Comparison of ENCODE assay signal across 9 mouse cellular contexts in the genomic region with DNA sequence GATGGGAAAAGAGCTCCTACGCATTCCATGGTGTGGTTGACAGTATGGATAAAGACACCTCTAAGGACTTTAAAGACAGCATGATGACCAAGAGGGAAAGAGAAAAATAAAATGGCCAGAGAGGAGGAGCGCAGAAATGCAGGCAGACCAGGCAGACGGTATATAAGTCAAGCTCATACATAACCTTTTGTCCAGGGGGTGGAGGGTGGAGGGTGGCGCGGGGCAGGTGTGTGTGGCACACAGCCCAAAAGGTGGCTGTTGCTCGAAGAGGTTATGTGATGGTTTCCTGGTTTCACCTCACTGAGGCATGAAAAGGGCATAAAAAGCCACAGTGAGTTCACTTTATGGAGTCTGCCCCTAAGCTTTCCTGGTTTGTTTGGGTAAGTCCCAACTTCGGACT. TPM values are rescaled to one million over a fixed set of nuclear protein-coding genes. Genes with fewer than 3 reads are reported as not detected.
DNase-seq lines count a peak whose midpoint lies in the region; ATAC-seq and TF ChIP-seq lines count a peak whose summit lies in the region.
"Had no signal": no experiment of that assay in that cellular context is flagged by ENCODE, and none has a peak within 500 bp of the region (broad histone marks: within the 10 kb centered on the region; RNA-seq: fewer than 3 reads in every experiment).

No protein-coding gene starts in this region.

- ATAC-seq in forebrain, embryonic 14.5 days, result no peak
- ATAC-seq in forebrain, embryonic 11.5 days (replicated peaks; ENCODE audit: low FRiP score), result no peak
- no peak for ATAC-seq in limb, embryonic 12.5 days (ENCODE audit: insufficient number of reproducible peaks, insufficient read depth, low FRiP score, low TSS enrichment, low read depth)
- ATAC-seq in liver, postnatal 0 days, result no peak

- WGBS in forebrain, embryonic 14.5 days, result 92% methylated on average over 7 of the region's 7 CpGs
- 96% methylated on average over 7 of the region's 7 CpGs for WGBS in forebrain, embryonic 11.5 days
- 96% methylated on average over 7 of the region's 7 CpGs for WGBS in limb, embryonic 12.5 days
- WGBS in limb, embryonic 10.5 days, result 93% methylated on average over 7 of the region's 7 CpGs
- 45% methylated on average over 7 of the region's 7 CpGs for WGBS in bone marrow, adult 2 months
- 54% methylated on average over 7 of the region's 7 CpGs for WGBS in liver, postnatal 0 days (ENCODE audit: insufficient replicate concordance)

- no peak overlapping the region for H3K27ac ChIP-seq in forebrain, embryonic 14.5 days (ENCODE audit: low read depth, low read length)
- no peak overlapping the region for H3K27ac ChIP-seq in forebrain, embryonic 11.5 days (ENCODE audit: low read depth, low read length)
- H3K27ac ChIP-seq in limb, embryonic 12.5 days, result no peak overlapping the region
- H3K27ac ChIP-seq in limb, embryonic 10.5 days, result no peak overlapping the region
- peak overlapping the region; percentile 57 for H3K27ac ChIP-seq in bone marrow, adult 2 months (ENCODE audit: control insufficient read depth, insufficient read depth, low read depth, low read length, poor library complexity)
- H3K27ac ChIP-seq in liver, postnatal 0 days (ENCODE audit: low read depth), result peak overlapping the region; percentile 98

- H3K9me3 ChIP-seq in forebrain, embryonic 14.5 days (replicated peaks; ENCODE audit: control insufficient read depth, low read length), result no peaks in the 10 kb centered on the region
- no peaks in the 10 kb centered on the region for H3K9me3 ChIP-seq in forebrain, embryonic 11.5 days (ENCODE audit: control insufficient read depth, low read length)
- no peaks in the 10 kb centered on the region for H3K9me3 ChIP-seq in limb, embryonic 12.5 days
- H3K9me3 ChIP-seq in limb, embryonic 10.5 days (replicated peaks), result no peaks in the 10 kb centered on the region
- no peaks in the 10 kb centered on the region for H3K9me3 ChIP-seq in liver, postnatal 0 days (ENCODE audit: low read length)

- H3K36me3 ChIP-seq in forebrain, embryonic 14.5 days (ENCODE audit: control insufficient read depth, insufficient read depth, low read length), result peaks cover 43% of the 10 kb centered on the region
- H3K36me3 ChIP-seq in forebrain, embryonic 11.5 days (ENCODE audit: control insufficient read depth, insufficient read depth, low read length), result no peaks in the 10 kb centered on the region; the same call in 1 of the 2 replicates
- peaks cover 48% of the 10 kb centered on the region for H3K36me3 ChIP-seq in limb, embryonic 12.5 days
- peaks cover 52% of the 10 kb centered on the region for H3K36me3 ChIP-seq in limb, embryonic 10.5 days
- peaks cover 44% of the 10 kb centered on the region for H3K36me3 ChIP-seq in liver, postnatal 0 days (replicated peaks; ENCODE audit: insufficient read depth, low read length)

- no peaks in the 10 kb centered on the region for H3K27me3 ChIP-seq in forebrain, embryonic 14.5 days (replicated peaks; ENCODE audit: control insufficient read depth, insufficient read depth, low read length)
- H3K27me3 ChIP-seq in forebrain, embryonic 11.5 days (ENCODE audit: control insufficient read depth, insufficient read depth, low read length), result no peaks in the 10 kb centered on the region
- no peaks in the 10 kb centered on the region for H3K27me3 ChIP-seq in limb, embryonic 12.5 days
- H3K27me3 ChIP-seq in limb, embryonic 10.5 days (ENCODE audit: low read depth, poor library complexity, severe bottlenecking), result no peaks in the 10 kb centered on the region
- no peaks in the 10 kb centered on the region for H3K27me3 ChIP-seq in liver, postnatal 0 days (ENCODE audit: insufficient read depth, low read length)

- H3K9ac ChIP-seq in forebrain, embryonic 14.5 days (ENCODE audit: low read length), result no peak overlapping the region
- H3K9ac ChIP-seq in forebrain, embryonic 11.5 days (ENCODE audit: low read length), result no peak overlapping the region
- no peak overlapping the region for H3K9ac ChIP-seq in limb, embryonic 12.5 days (replicated peaks)
- peak overlapping the region; percentile 89 for H3K9ac ChIP-seq in liver, postnatal 0 days (replicated peaks)

- TF ChIP-seq POLR2A in bone marrow, adult 2 months (IDR thresholded peaks at IDR 0.05; ENCODE audit: borderline replicate concordance, control insufficient read depth, low read depth, low read length), result no peak

- H3K4me1 ChIP-seq in forebrain, embryonic 14.5 days (ENCODE audit: control insufficient read depth, insufficient read depth, low read length), result peaks cover 18% of the 10 kb centered on the region; the same call in 1 of the 2 replicates
- no peaks in the 10 kb centered on the region for H3K4me1 ChIP-seq in forebrain, embryonic 11.5 days (replicated peaks; ENCODE audit: control insufficient read depth, insufficient read depth, low read length)
- H3K4me1 ChIP-seq in limb, embryonic 12.5 days (replicated peaks), result peaks cover 22% of the 10 kb centered on the region
- H3K4me1 ChIP-seq in limb, embryonic 10.5 days, result peaks cover 19% of the 10 kb centered on the region
- peaks cover 1% of the 10 kb centered on the region; the same call in 1 of the 2 replicates for H3K4me1 ChIP-seq in bone marrow, adult 2 months (ENCODE audit: control insufficient read depth, insufficient read depth, low read length)
- peaks cover 31% of the 10 kb centered on the region for H3K4me1 ChIP-seq in liver, postnatal 0 days (ENCODE audit: insufficient read depth)

- DNase-seq in forebrain, embryonic 14.5 days (ENCODE audit: low spot score), result no peak
- DNase-seq in forebrain, embryonic 11.5 days (ENCODE audit: low spot score), result no peak
- DNase-seq in limb, embryonic 10.5 days (ENCODE audit: low spot score), result no peak
- no peak for DNase-seq in liver, postnatal 0 days
- DNase-seq in retina, postnatal 1 day, result no peak
- DNase-seq in spleen, postnatal 4 days (ENCODE audit: low spot score in 2 of 2), result no peak
- DNase-seq: cerebellum, postnatal 36 days had no signal

- H3K4me3 ChIP-seq in forebrain, embryonic 14.5 days (ENCODE audit: low read depth, low read length), result no peak overlapping the region
- H3K4me3 ChIP-seq in forebrain, embryonic 11.5 days (ENCODE audit: low read depth, low read length), result no peak overlapping the region
- H3K4me3 ChIP-seq in limb, embryonic 12.5 days (replicated peaks), result no peak overlapping the region
- H3K4me3 ChIP-seq in limb, embryonic 10.5 days, result no peak overlapping the region
- peak overlapping the region; percentile 39 for H3K4me3 ChIP-seq in bone marrow, adult 2 months (replicated peaks; ENCODE audit: control insufficient read depth, low read depth, low read length)
- H3K4me3 ChIP-seq in liver, postnatal 0 days (ENCODE audit: low read depth, low read length), result peak overlapping the region; percentile 87

- no peak for TF ChIP-seq EP300 in liver, postnatal 0 days (IDR thresholded peaks at IDR 0.05; ENCODE audit: low read depth)

- H3K4me2 ChIP-seq in forebrain, embryonic 14.5 days (ENCODE audit: low read length), result peak overlapping the region; percentile 83
- H3K4me2 ChIP-seq in forebrain, embryonic 11.5 days (ENCODE audit: low read depth, low read length, severe bottlenecking), result no peak overlapping the region
- peak overlapping the region; percentile 83; the same call in 1 of the 2 replicates for H3K4me2 ChIP-seq in limb, embryonic 12.5 days
- peak overlapping the region; percentile 86 for H3K4me2 ChIP-seq in liver, postnatal 0 days (ENCODE audit: low read depth, low read length)

- no peak for TF ChIP-seq CTCF in bone marrow, adult 2 months (IDR thresholded peaks at IDR 0.05; ENCODE audit: control insufficient read depth, insufficient read depth, low read length)
- no peak for TF ChIP-seq CTCF in liver, postnatal 0 days (IDR thresholded peaks at IDR 0.05; ENCODE audit: low read depth)

RNA-seq across cellular contexts. Expression of a gene that starts 1.7 kb away (rescaled TPM):
- 21.6 and 26.3 TPM in 2 replicates for polyA plus RNA-seq in forebrain, embryonic 14.5 days (2014; fragmentation: Nextera tagmentation; extraction: Ambion mirVana)
- polyA plus RNA-seq in forebrain, embryonic 11.5 days (2014; fragmentation: Nextera tagmentation; extraction: Ambion mirVana), result 28.7 and 32.6 TPM in 2 replicates
- 46.5 and 51.0 TPM in 2 replicates for polyA plus RNA-seq in limb, embryonic 12.5 days (2016; fragmentation: Nextera tagmentation; extraction: Ambion mirVana)
- 31.8 and 40.6 TPM in 2 replicates for polyA plus RNA-seq in limb, embryonic 10.5 days (2016; fragmentation: Nextera tagmentation; extraction: Ambion mirVana)
- polyA plus RNA-seq in bone marrow, adult 2 months (2011; ENCODE audit: insufficient read depth, insufficient read length, low replicate concordance, missing spikeins), result 194 and 345 TPM in 2 replicates
- 23.4 and 27.5 TPM in 2 replicates for polyA plus RNA-seq in liver, postnatal 0 days (2015; fragmentation: Nextera tagmentation; extraction: Ambion mirVana)

RNA-seq across cellular contexts. Expression of a gene that starts 9.2 kb away (rescaled TPM):
- 29.5 and 31.6 TPM in 2 replicates for polyA plus RNA-seq in forebrain, embryonic 14.5 days (2014; fragmentation: Nextera tagmentation; extraction: Ambion mirVana)
- 33.7 and 35.4 TPM in 2 replicates for polyA plus RNA-seq in forebrain, embryonic 11.5 days (2014; fragmentation: Nextera tagmentation; extraction: Ambion mirVana)
- 36.1 and 36.4 TPM in 2 replicates for polyA plus RNA-seq in limb, embryonic 12.5 days (2016; fragmentation: Nextera tagmentation; extraction: Ambion mirVana)
- polyA plus RNA-seq in limb, embryonic 10.5 days (2016; fragmentation: Nextera tagmentation; extraction: Ambion mirVana), result 37.7 and 39.2 TPM in 2 replicates
- polyA plus RNA-seq in bone marrow, adult 2 months (2011; ENCODE audit: insufficient read depth, insufficient read length, low replicate concordance, missing spikeins), result 25.9 and 32.7 TPM in 2 replicates
- polyA plus RNA-seq in liver, postnatal 0 days (2015; fragmentation: Nextera tagmentation; extraction: Ambion mirVana), result 25.0 and 25.3 TPM in 2 replicates

RNA-seq across cellular contexts. Expression of a gene that starts 18.5 kb away (rescaled TPM):
- 46.8 and 47.3 TPM in 2 replicates for polyA plus RNA-seq in forebrain, embryonic 14.5 days (2014; fragmentation: Nextera tagmentation; extraction: Ambion mirVana)
- polyA plus RNA-seq in forebrain, embryonic 11.5 days (2014; fragmentation: Nextera tagmentation; extraction: Ambion mirVana), result 14.1 and 15.6 TPM in 2 replicates
- polyA plus RNA-seq in limb, embryonic 12.5 days (2016; fragmentation: Nextera tagmentation; extraction: Ambion mirVana), result 9.5 and 12.7 TPM in 2 replicates
- 7.7 and 10.0 TPM in 2 replicates for polyA plus RNA-seq in limb, embryonic 10.5 days (2016; fragmentation: Nextera tagmentation; extraction: Ambion mirVana)
- polyA plus RNA-seq in bone marrow, adult 2 months (2011; ENCODE audit: insufficient read depth, insufficient read length, low replicate concordance, missing spikeins), result 1.7 and 5.0 TPM in 2 replicates
- 1.7 and 1.8 TPM in 2 replicates for polyA plus RNA-seq in liver, postnatal 0 days (2015; fragmentation: Nextera tagmentation; extraction: Ambion mirVana)

RNA-seq across cellular contexts. Expression of a gene that starts 39.9 kb away (rescaled TPM):
- polyA plus RNA-seq in forebrain, embryonic 14.5 days (2014; fragmentation: Nextera tagmentation; extraction: Ambion mirVana), result 4.5 and 6.3 TPM in 2 replicates
- 14.0 and 14.3 TPM in 2 replicates for polyA plus RNA-seq in forebrain, embryonic 11.5 days (2014; fragmentation: Nextera tagmentation; extraction: Ambion mirVana)
- polyA plus RNA-seq in limb, embryonic 12.5 days (2016; fragmentation: Nextera tagmentation; extraction: Ambion mirVana), result 15.4 and 16.0 TPM in 2 replicates
- polyA plus RNA-seq in limb, embryonic 10.5 days (2016; fragmentation: Nextera tagmentation; extraction: Ambion mirVana), result 11.4 and 11.5 TPM in 2 replicates
- 17.3 and 23.2 TPM in 2 replicates for polyA plus RNA-seq in bone marrow, adult 2 months (2011; ENCODE audit: insufficient read depth, insufficient read length, low replicate concordance, missing spikeins)
- polyA plus RNA-seq in liver, postnatal 0 days (2015; fragmentation: Nextera tagmentation; extraction: Ambion mirVana), result 6.9 and 8.9 TPM in 2 replicates

RNA-seq across cellular contexts. Expression of a gene that starts 40.0 kb away (rescaled TPM):
- 50.5 and 50.9 TPM in 2 replicates for polyA plus RNA-seq in forebrain, embryonic 14.5 days (2014; fragmentation: Nextera tagmentation; extraction: Ambion mirVana)
- 76.7 and 79.7 TPM in 2 replicates for polyA plus RNA-seq in forebrain, embryonic 11.5 days (2014; fragmentation: Nextera tagmentation; extraction: Ambion mirVana)
- polyA plus RNA-seq in limb, embryonic 12.5 days (2016; fragmentation: Nextera tagmentation; extraction: Ambion mirVana), result 61.6 and 63.1 TPM in 2 replicates
- 72.7 and 78.5 TPM in 2 replicates for polyA plus RNA-seq in limb, embryonic 10.5 days (2016; fragmentation: Nextera tagmentation; extraction: Ambion mirVana)
- 8.6 and 15.1 TPM in 2 replicates for polyA plus RNA-seq in bone marrow, adult 2 months (2011; ENCODE audit: insufficient read depth, insufficient read length, low replicate concordance, missing spikeins)
- polyA plus RNA-seq in liver, postnatal 0 days (2015; fragmentation: Nextera tagmentation; extraction: Ambion mirVana), result 7.4 and 8.7 TPM in 2 replicates

Comparison
In these comparisons a context has a peak if more than half of its experiments do, and no peak if none do; other contexts are left out.
1. H3K27ac ChIP-seq: peak in bone marrow, adult 2 months (single experiment) and liver, postnatal 0 days (single experiment); none in forebrain, embryonic 14.5 days (single experiment), forebrain, embryonic 11.5 days (single experiment), limb, embryonic 12.5 days (single experiment) and limb, embryonic 10.5 days (single experiment).
2. H3K4me3 ChIP-seq: peak in bone marrow, adult 2 months (single experiment) and liver, postnatal 0 days (single experiment); none in forebrain, embryonic 14.5 days (single experiment), forebrain, embryonic 11.5 days (single experiment), limb, embryonic 12.5 days (single experiment) and limb, embryonic 10.5 days (single experiment).